Mouse (Mus musculus) MEL (cell line): Measurements from ENCODE around the gene Frmd4b. TPM values are rescaled to one million over a fixed set of nuclear protein-coding genes. Genes with fewer than 3 reads are reported as not detected.

ENCODE experiments used
- DNase-seq: peaks from one replicate; pipeline ENCODE4 v3.0.0; 2011; ENCODE audit warnings: low read depth, low spot score
- H3K27ac ChIP-seq: 2 replicates; pipeline ENCODE4 v1.5.1; 2012; ENCODE audit warnings: low read depth, mild to moderate bottlenecking, control low read depth, low read length, moderate library complexity; ENCODE audit not compliant: control insufficient read depth
- H3K27me3 ChIP-seq, 2 experiments: fragments of 150-350 bp in 1 of 2; sonication (generic) in 1 of 2; 2 replicates each; pipeline ENCODE4 v1.6.1; 2012; ENCODE audit warnings: low read length in 2 of 2, mild to moderate bottlenecking in 2 of 2, improper control_type of control experiment in 1 of 2, moderate library complexity in 1 of 2; ENCODE audit not compliant: insufficient read depth in 2 of 2, control insufficient read depth in 1 of 2
- H3K36me3 ChIP-seq, 2 experiments: 2 replicates each; pipeline ENCODE4 v1.6.1; 2012 to 2014; ENCODE audit warnings: low read length in 2 of 2, improper control_type of control experiment in 1 of 2, inconsistent platforms in 1 of 2, mild to moderate bottlenecking in 1 of 2; ENCODE audit not compliant: insufficient read depth in 2 of 2, control insufficient read depth in 1 of 2
- H3K4me1 ChIP-seq, 2 experiments: fragments of 150-350 bp in 1 of 2; sonication (generic) in 1 of 2; 2 replicates each; pipeline ENCODE4 v1.6.1; 2012; ENCODE audit warnings: low read length in 2 of 2, improper control_type of control experiment in 1 of 2, mild to moderate bottlenecking in 1 of 2; ENCODE audit not compliant: insufficient read depth in 2 of 2, control insufficient read depth in 1 of 2
- H3K4me3 ChIP-seq, 2 experiments: fragments of 150-350 bp in 1 of 2; sonication (generic) in 1 of 2; 2 replicates each; pipeline ENCODE4 v1.5.1; 2012; ENCODE audit warnings: low read depth in 2 of 2, low read length in 2 of 2, mild to moderate bottlenecking in 2 of 2, moderate library complexity in 2 of 2, control low read depth in 1 of 2, improper control_type of control experiment in 1 of 2; ENCODE audit not compliant: control insufficient read depth in 1 of 2, insufficient read depth in 1 of 2
- H3K79me2 ChIP-seq: 2 replicates; pipeline ENCODE4 v1.6.1; 2012; ENCODE audit warnings: mild to moderate bottlenecking, low read length, moderate library complexity; ENCODE audit not compliant: control insufficient read depth, poor library complexity, insufficient read depth
- H3K9ac ChIP-seq: 2 replicates; pipeline ENCODE4 v1.6.1; 2012; ENCODE audit warnings: low read depth, mild to moderate bottlenecking, control low read depth, low read length, moderate library complexity; ENCODE audit not compliant: control insufficient read depth, poor library complexity, severe bottlenecking
- H3K9me3 ChIP-seq: fragments of 150-350 bp; sonication (generic); replicated peaks from 2 replicates; pipeline ENCODE4 v1.6.1; 2012; ENCODE audit warnings: mild to moderate bottlenecking, low read length, improper control_type of control experiment, moderate library complexity; ENCODE audit not compliant: insufficient read depth
- CHD2 ChIP-seq: IDR thresholded peaks from 2 replicates; pipeline ENCODE4 v1.6.1; 2011; ENCODE audit warnings: low read length, improper control_type of control experiment
- CTCF ChIP-seq, 3 experiments: IDR thresholded peaks in 2 of 3; conservative IDR thresholded peaks in 1 of 3; 2 replicates each; pipeline ENCODE4 v1.5.1; 2011 to 2012; ENCODE audit warnings: low read length in 3 of 3, low read depth in 2 of 3, mild to moderate bottlenecking in 2 of 3, improper control_type of control experiment in 1 of 3, inconsistent platforms in 1 of 3, mixed read lengths in 1 of 3, moderate library complexity in 1 of 3; ENCODE audit not compliant: control insufficient read depth in 1 of 3, insufficient read depth in 1 of 3, poor library complexity in 1 of 3, severe bottlenecking in 1 of 3
- E2F4 ChIP-seq: IDR thresholded peaks from 2 replicates; pipeline ENCODE4 v1.6.1; 2011; ENCODE audit warnings: low read depth, low read length, improper control_type of control experiment, borderline replicate concordance
- ELF1 ChIP-seq: IDR thresholded peaks from 2 replicates; pipeline ENCODE4 v1.6.1; 2014; ENCODE audit warnings: low read depth, mild to moderate bottlenecking, inconsistent platforms, low read length, improper control_type of control experiment, moderate library complexity
- EP300 ChIP-seq, 2 experiments: IDR thresholded peaks; 2 replicates each; pipeline ENCODE4 v1.6.1; 2011; ENCODE audit warnings: improper control_type of control experiment in 2 of 2, low read length in 2 of 2, low read depth in 1 of 2, mild to moderate bottlenecking in 1 of 2
- GABPA ChIP-seq: IDR thresholded peaks from 2 replicates; pipeline ENCODE4 v1.6.1; 2012; ENCODE audit warnings: low read depth, mild to moderate bottlenecking, inconsistent platforms, low read length, improper control_type of control experiment, moderate library complexity
- GATA1 ChIP-seq: IDR thresholded peaks from 2 replicates; pipeline ENCODE4 v1.6.1; 2011; ENCODE audit warnings: low read depth, low read length, improper control_type of control experiment
- HCFC1 ChIP-seq: IDR thresholded peaks from 2 replicates; pipeline ENCODE4 v1.6.1; 2012; ENCODE audit warnings: low read depth, mild to moderate bottlenecking, inconsistent platforms, low read length, improper control_type of control experiment, moderate library complexity
- KAT2A ChIP-seq: conservative IDR thresholded peaks from 2 replicates; pipeline ENCODE4 v1.6.1; 2012; ENCODE audit warnings: low read depth, low read length, improper control_type of control experiment, inconsistent platforms
- MAZ ChIP-seq: IDR thresholded peaks from 2 replicates; pipeline ENCODE4 v1.6.1; 2012; ENCODE audit warnings: low read depth, mild to moderate bottlenecking, inconsistent platforms, low read length, improper control_type of control experiment
- MEF2A ChIP-seq: IDR thresholded peaks from 2 replicates; pipeline ENCODE4 v1.6.1; 2014; ENCODE audit warnings: low read depth, mild to moderate bottlenecking, inconsistent platforms, low read length, improper control_type of control experiment; ENCODE audit not compliant: poor library complexity, insufficient replicate concordance, severe bottlenecking; ENCODE audit errors: extremely low read depth
- NELFE ChIP-seq: IDR thresholded peaks from 2 replicates; pipeline ENCODE4 v1.6.1; 2011; ENCODE audit warnings: low read depth, low read length, improper control_type of control experiment
- NRF1 ChIP-seq: IDR thresholded peaks from 2 replicates; pipeline ENCODE4 v1.6.1; 2014; ENCODE audit warnings: low read depth, mild to moderate bottlenecking, inconsistent platforms, low read length, improper control_type of control experiment, moderate library complexity; ENCODE audit not compliant: poor library complexity, insufficient read depth, severe bottlenecking
- POLR2AphosphoS2 ChIP-seq: IDR thresholded peaks from 2 replicates; pipeline ENCODE4 v1.6.1; 2011; ENCODE audit warnings: low read length, improper control_type of control experiment
- RAD21 ChIP-seq: IDR thresholded peaks from 2 replicates; pipeline ENCODE4 v1.6.1; 2011; ENCODE audit warnings: mild to moderate bottlenecking, low read depth, low read length, improper control_type of control experiment
- TBP ChIP-seq: IDR thresholded peaks from 2 replicates; pipeline ENCODE4 v1.8.0; 2011; ENCODE audit warnings: low read depth, low read length, improper control_type of control experiment
- TCF12 ChIP-seq: IDR thresholded peaks from 2 replicates; pipeline ENCODE4 v1.6.1; 2014; ENCODE audit warnings: low read depth, mild to moderate bottlenecking, inconsistent platforms, low read length, improper control_type of control experiment, moderate library complexity
- USF1 ChIP-seq: IDR thresholded peaks from 2 replicates; pipeline ENCODE4 v1.6.1; 2014; ENCODE audit warnings: low read depth, mild to moderate bottlenecking, inconsistent platforms, low read length, improper control_type of control experiment, moderate library complexity
- USF2 ChIP-seq, 2 experiments: IDR thresholded peaks; 2 replicates each; pipeline ENCODE4 v1.6.1; 2011 to 2012; ENCODE audit warnings: improper control_type of control experiment in 2 of 2, low read length in 2 of 2, borderline replicate concordance in 1 of 2, inconsistent platforms in 1 of 2, low read depth in 1 of 2, mild to moderate bottlenecking in 1 of 2; ENCODE audit not compliant: insufficient read depth in 1 of 2
- ZC3H11A ChIP-seq: IDR thresholded peaks from 2 replicates; pipeline ENCODE4 v1.6.1; 2012; ENCODE audit warnings: low read depth, mild to moderate bottlenecking, inconsistent platforms, low read length, improper control_type of control experiment
- ZMIZ1 ChIP-seq: IDR thresholded peaks from 2 replicates; pipeline ENCODE4 v1.6.1; 2012; ENCODE audit warnings: low read depth, mild to moderate bottlenecking, inconsistent platforms, low read length, improper control_type of control experiment, moderate library complexity
- polyA plus RNA-seq, 2 experiments: library from polyadenylated mRNA; stranded (reverse) in 1 of 2; unstranded in 1 of 2; fragments of >175 nt in 1 of 2; fragments of >200 nt in 1 of 2; gene quantifications; 2 replicates each; pipeline versions ENCODE4 v1.2.1 to v1.2.4; 2012; ENCODE audit warnings: low replicate concordance in 2 of 2, low read depth in 1 of 2; ENCODE audit not compliant: insufficient read length in 2 of 2, insufficient read depth in 1 of 2, missing spikeins in 1 of 2
- total RNA-seq: library from RNA; depleted of rRNA; stranded (reverse); fragments of 300-350 nt; gene quantifications from 2 replicates; pipeline ENCODE4 v1.2.3, GENCODE M21; 2012

Gene Frmd4b
- total and polyA plus RNA-seq, 3 experiments = 0.18 TPM; not detected in 2

DNA sequence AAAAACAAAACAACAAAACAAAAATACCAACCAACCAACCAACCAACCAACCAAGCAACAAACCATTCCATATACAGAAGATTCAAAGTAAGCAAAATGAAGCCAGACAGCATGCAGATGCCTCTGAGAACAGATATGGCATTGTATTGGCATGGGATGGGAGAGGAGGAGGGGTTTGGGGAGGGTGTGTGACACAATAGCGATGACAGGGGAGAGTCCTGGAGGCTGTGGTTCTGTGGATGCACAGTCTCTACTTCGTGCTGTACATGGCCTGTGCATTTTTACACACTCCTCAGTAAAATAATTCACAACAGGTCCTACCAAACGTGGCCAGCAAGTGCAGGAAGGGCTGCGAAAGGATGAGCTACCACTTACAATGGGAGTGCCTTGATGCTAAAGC is 278.5 kb downstream of the Frmd4b start:
- Histone ChIP-seq H3K36me3 (no peaks in the 10 kb centered on the region), H3K9ac (no peak overlapping the region), H3K27ac (no peak overlapping the region), H3K4me3 (no peak overlapping the region), H3K79me2 (no peaks in the 10 kb centered on the region), H3K27me3 (no peaks in the 10 kb centered on the region), H3K4me1 (no peaks in the 10 kb centered on the region)
- no peak for DNase-seq
- TF ChIP-seq NRF1 (no peak), ZC3H11A (no peak), RAD21 (no peak), MEF2A (no peak), EP300 (IDR thresholded peaks at IDR 0.05; ENCODE audit: low read depth in 1 of 2, low read length in 2 of 2) (no peak), KAT2A (no peak), CTCF (IDR thresholded peaks at IDR 0.05 in 2 of 3, conservative IDR thresholded peaks at IDR 0.05 in 1 of 3; ENCODE audit: control insufficient read depth in 1 of 3, insufficient read depth in 1 of 3, low read depth in 2 of 3, low read length in 3 of 3, poor library complexity in 1 of 3, severe bottlenecking in 1 of 3) (no peak)
- TF ChIP-seq, all 39 proteins: peak for 0
- no peaks in the 10 kb centered on the region for H3K9me3 ChIP-seq

DNA sequence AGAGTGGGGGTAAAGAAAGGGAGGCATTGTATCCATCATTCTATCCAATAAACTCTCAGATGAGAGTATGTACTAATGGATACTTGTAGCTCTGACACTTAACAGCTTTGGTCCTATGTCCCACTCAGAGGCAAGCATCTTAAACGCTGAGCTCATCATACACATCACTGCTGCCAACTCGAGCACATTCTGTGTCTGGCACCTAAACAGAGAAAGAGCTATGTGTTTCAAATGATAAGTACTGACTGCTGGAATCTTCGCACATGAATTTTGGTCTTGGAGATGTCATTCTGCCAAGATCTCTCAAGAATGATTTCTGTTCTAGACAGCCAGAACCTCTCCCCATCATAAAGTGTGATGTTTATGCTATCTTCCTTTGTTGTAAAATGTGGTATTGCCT is 284.0 kb downstream of the Frmd4b start:
- TF ChIP-seq TCF12 = no peak
- no peak for TF ChIP-seq ELF1
- no peak for TF ChIP-seq ZMIZ1
- no peak for TF ChIP-seq NELFE
- TF ChIP-seq GATA1 = no peak
- TF ChIP-seq TBP = no peak
- no peak for TF ChIP-seq E2F4
- TF ChIP-seq GABPA = no peak
- no peak for TF ChIP-seq MAZ
- no peak for TF ChIP-seq POLR2AphosphoS2
- TF ChIP-seq USF2 (IDR thresholded peaks at IDR 0.05; ENCODE audit: borderline replicate concordance in 1 of 2, insufficient read depth in 1 of 2, low read depth in 1 of 2, low read length in 2 of 2) = no peak
- TF ChIP-seq CHD2 = no peak
- TF ChIP-seq USF1 = no peak
- no peak for TF ChIP-seq HCFC1
- TF ChIP-seq NRF1 = no peak
- no peaks in the 10 kb centered on the region for H3K79me2 ChIP-seq
- H3K36me3 ChIP-seq = no peaks in the 10 kb centered on the region

More for the DNA sequence above, 284.0 kb downstream of the Frmd4b start:
- H3K4me1 ChIP-seq = no peaks in the 10 kb centered on the region
- H3K9ac ChIP-seq = no peak overlapping the region
- H3K9me3 ChIP-seq = no peaks in the 10 kb centered on the region
- H3K4me3 ChIP-seq = no peak overlapping the region
- DNase-seq = no peak
- no peak overlapping the region for H3K27ac ChIP-seq
- H3K27me3 ChIP-seq = no peaks in the 10 kb centered on the region
